Mouse (Mus musculus) effector memory CD4-positive, alpha-beta T cell, adult 7 months (primary cell): ENCODE results near the gene Nfam1. TPM values are rescaled to one million over a fixed set of nuclear protein-coding genes. Genes with fewer than 3 reads are reported as not detected.

ENCODE experiments used
- polyA plus RNA-seq: library from polyadenylated mRNA; unstranded; fragments of 100-300 nt; shearing (Covaris generic); gene quantifications from one replicate; pipeline ENCODE4 v1.2.1, GENCODE M21; 2017

The Nfam1 gene
- polyA plus RNA-seq: 0.06 TPM

DNA sequence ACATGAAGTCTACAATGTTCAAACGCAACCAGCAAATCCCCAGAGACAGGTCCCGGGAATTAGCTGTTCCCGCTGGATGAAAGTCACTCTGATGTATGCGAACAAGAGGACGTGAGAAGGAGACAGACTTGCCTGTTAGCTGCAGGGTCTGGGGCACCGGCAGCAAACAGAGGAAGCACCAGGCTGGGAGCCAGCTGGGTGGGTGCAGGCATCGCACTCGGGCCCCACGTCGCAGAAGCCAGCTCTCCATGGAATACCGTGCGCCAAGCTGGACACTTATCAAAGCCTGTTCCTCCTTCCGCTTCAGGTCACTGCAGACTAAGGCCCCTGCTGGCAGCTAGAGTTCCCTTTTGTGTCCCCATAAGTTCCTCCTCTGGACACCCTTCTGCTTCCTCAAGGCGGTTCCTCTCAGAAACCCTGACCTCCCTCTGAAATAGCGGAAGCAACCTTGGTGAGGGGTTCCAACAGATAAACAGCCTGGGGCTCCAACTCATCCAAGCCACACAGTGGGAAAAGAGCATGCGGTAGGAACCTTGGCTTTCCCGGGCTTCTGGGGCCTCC is at the start of gene Nfam1:
TSS of gene Nfam1 (minus strand) at position 326 of the 561 bp plus-strand sequence.

DNA sequence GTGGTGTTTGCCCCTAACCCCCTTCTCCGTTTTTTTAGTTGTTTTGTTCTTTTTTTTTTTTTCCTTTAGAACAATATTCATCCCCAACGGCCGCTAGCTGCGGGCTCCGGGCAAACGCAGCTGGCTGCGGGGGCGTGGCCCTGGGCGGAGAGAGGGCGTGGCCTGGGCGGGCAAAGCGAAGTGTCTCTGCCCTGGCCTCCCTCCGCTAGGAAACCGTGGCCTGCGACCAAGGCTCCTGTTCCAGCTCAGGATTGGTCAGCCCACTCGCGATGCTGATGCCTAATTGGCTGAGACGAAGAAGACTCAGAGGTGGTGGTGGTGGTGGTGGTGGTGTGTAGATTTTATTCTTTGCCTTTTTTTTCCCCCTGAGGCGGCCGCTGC is 45.4 kb downstream of the Nfam1 start, which contains the start of gene Tcf20:
TSS of gene Tcf20 (minus strand) at position 141 of the 381 bp plus-strand sequence.

Other genes starting within 250 kb of the Nfam1 start
- gene Cyp2d26, start 239.0 kb downstream of the Nfam1 start, polyA plus RNA-seq: 1.0 TPM
- gene Tcf20, start 45.4 kb downstream of the Nfam1 start, polyA plus RNA-seq: 6.9 TPM
- gene Serhl, start 56.2 kb upstream of the Nfam1 start, polyA plus RNA-seq: 52.7 TPM
- 81.5 TPM for gene Rrp7a, start 89.5 kb upstream of the Nfam1 start, polyA plus RNA-seq
- gene Poldip3, start 116.1 kb upstream of the Nfam1 start, polyA plus RNA-seq: 156 TPM
- 94.6 TPM for gene Cyb5r3, start 139.3 kb upstream of the Nfam1 start, polyA plus RNA-seq
- not detected for gene A4galt, start 218.5 kb upstream of the Nfam1 start, polyA plus RNA-seq